ENCODE assay signal across 8 mouse cellular contexts in the genomic region with DNA sequence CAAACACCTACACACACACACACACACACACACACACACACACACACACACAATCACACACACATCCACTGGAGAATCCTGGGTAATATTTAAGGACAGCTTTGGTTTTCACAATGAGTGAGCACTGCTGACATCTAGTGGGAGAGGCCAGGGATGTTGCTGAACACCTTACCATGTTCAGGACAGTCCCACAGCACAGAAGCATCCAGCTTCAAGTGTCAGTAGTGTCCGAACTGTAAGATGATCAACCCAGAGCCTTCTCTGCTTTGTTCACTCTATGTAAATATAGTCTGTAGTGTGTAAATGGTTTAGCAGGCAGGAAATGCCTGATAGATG.
DNase-seq lines count a peak whose midpoint lies in the region; ATAC-seq and TF ChIP-seq lines count a peak whose summit lies in the region.

No protein-coding gene starts in this region.

- no peaks in the 10 kb centered on the region for H3K27me3 ChIP-seq in Patski
- no peaks in the 10 kb centered on the region for H3K27me3 ChIP-seq in forebrain, postnatal 0 days (ENCODE audit: insufficient read depth, low read length)
- H3K27me3 ChIP-seq in splenic B cell, adult 2 months (ENCODE audit: control insufficient read depth, insufficient read depth, low read length, poor library complexity, severe bottlenecking): no peaks in the 10 kb centered on the region

- H3K36me3 ChIP-seq in forebrain, postnatal 0 days (ENCODE audit: insufficient read depth): no peaks in the 10 kb centered on the region
- no peaks in the 10 kb centered on the region for H3K36me3 ChIP-seq in splenic B cell, adult 2 months (ENCODE audit: control insufficient read depth, insufficient read depth, low read length, poor library complexity, severe bottlenecking)

- CTCF ChIA-PET in Patski (lab: Charles Lee): interaction anchor here (0.8 to 2.3 kb wide), 6 partner anchors 8 to 47 kb away, joined by 3 to 7 read pairs (median 3); no protein-coding TSS in a partner anchor

- peak in 1 of 2 experiments; percentile 46 for DNase-seq in layer of hippocampus, adult 2 months (ENCODE audit: low spot score in 2 of 2)
- DNase-seq in layer of hippocampus, adult 9-11 months: no peak
- no peak for DNase-seq in Patski (ENCODE audit: low read depth, low spot score)
- peak; percentile 61 for DNase-seq in forebrain, postnatal 0 days
- DNase-seq in kidney, postnatal 14 days: peak; percentile 10
- DNase-seq in splenic B cell, adult 2 months (ENCODE audit: low read depth, low spot score): peak; percentile 11
- DNase-seq in gastrocnemius, postnatal 10 days: no peak
- no peak for DNase-seq in c-Kit-positive CD71-positive TER-119-positive erythroid progenitor cells, embryonic 14.5 days (ENCODE audit: low spot score)

- no peaks in the 10 kb centered on the region for H3K9me3 ChIP-seq in forebrain, postnatal 0 days (ENCODE audit: low read length)

- no peak overlapping the region for H3K9ac ChIP-seq in forebrain, postnatal 0 days

- in situ Hi-C loops in Patski (cut with MboI; ENCODE audit: low pct_unique_long_range_greater_than_20kb): loop anchor here (25.0 kb wide), 1 partner anchor 1608 kb away; no protein-coding TSS in a partner anchor

- 53% methylated on average over 1 of the region's 1 CpGs for WGBS in forebrain, postnatal 0 days

- POLR2A ChIA-PET in Patski (lab: Charles Lee): no interaction called here

- no peak overlapping the region for H3K4me3 ChIP-seq in layer of hippocampus, adult 2 months
- no peak overlapping the region for H3K4me3 ChIP-seq in forebrain, postnatal 0 days (ENCODE audit: low read depth, low read length)

- no peaks in the 10 kb centered on the region for H3K4me1 ChIP-seq in forebrain, postnatal 0 days (ENCODE audit: insufficient read depth)

- no peak overlapping the region for H3K27ac ChIP-seq in layer of hippocampus, adult 2 months
- H3K27ac ChIP-seq in forebrain, postnatal 0 days (ENCODE audit: low read depth, low read length): no peak overlapping the region

- TF ChIP-seq CTCF in layer of hippocampus, adult 2 months (conservative IDR thresholded peaks at IDR 0.05): peak; percentile 76
- TF ChIP-seq CTCF in Patski (IDR thresholded peaks at IDR 0.05): peak; percentile 49
- peak; percentile 78 for TF ChIP-seq CTCF in forebrain, postnatal 0 days (IDR thresholded peaks at IDR 0.05; ENCODE audit: low read depth)

- no peak for ATAC-seq in Patski
- peak; percentile 84 for ATAC-seq in forebrain, postnatal 0 days

- no peak overlapping the region for H3K4me2 ChIP-seq in forebrain, postnatal 0 days (ENCODE audit: low read depth)

Comparison
In these comparisons a context has a peak if more than half of its experiments do, and no peak if none do; other contexts are left out.
1. DNase-seq: peak in forebrain, postnatal 0 days (single experiment), kidney, postnatal 14 days (single experiment) and splenic B cell, adult 2 months (single experiment); none in layer of hippocampus, adult 9-11 months (single experiment), Patski (single experiment), gastrocnemius, postnatal 10 days (single experiment) and c-Kit-positive CD71-positive TER-119-positive erythroid progenitor cells, embryonic 14.5 days (single experiment).
2. Peak in every context shown above with its lines, with median percentiles within 50 percentile points of each other: CTCF ChIP-seq.